Mouse (Mus musculus): ENCODE data around the gene Raly. TPM values are rescaled to one million over a fixed set of nuclear protein-coding genes. Genes with fewer than 3 reads are reported as not detected.

Gene Raly
- polyA plus RNA-seq, 1 experiment: 378 TPM

- no peak for TF ChIP-seq FLI1 (IDR thresholded peaks at IDR 0.05; ENCODE audit: low read length)
- TF ChIP-seq GATA1 (IDR thresholded peaks at IDR 0.05; ENCODE audit: borderline replicate concordance, low read length): no peak
- Histone ChIP-seq H3K4me1 (no peaks in the 10 kb centered on the region; the same call in 1 of the 2 replicates), H3K36me3 (replicated peaks; ENCODE audit: low read length) (no peaks in the 10 kb centered on the region), H3K27me3 (replicated peaks) (peaks cover 3% of the 10 kb centered on the region), H3K4me3 (replicated peaks) (no peak overlapping the region), H3K9me3 (no peaks in the 10 kb centered on the region)
Observed at GRCm38 (mm10) chr2:154909789-154910188, 118.9 kb downstream of the Raly start.

- no peaks in the 10 kb centered on the region for H3K9me3 ChIP-seq
- peaks cover 4% of the 10 kb centered on the region for H3K27me3 ChIP-seq (replicated peaks)
- H3K4me3 ChIP-seq (replicated peaks): no peak overlapping the region
- no peaks in the 10 kb centered on the region for H3K4me1 ChIP-seq
- H3K36me3 ChIP-seq (replicated peaks; ENCODE audit: low read length): no peaks in the 10 kb centered on the region
- TF ChIP-seq FLI1 (IDR thresholded peaks at IDR 0.05; ENCODE audit: low read length) (no peak), GATA1 (IDR thresholded peaks at IDR 0.05; ENCODE audit: borderline replicate concordance, low read length) (no peak)
Observed at GRCm38 (mm10) chr2:154915922-154916541, 125.1 kb downstream of the Raly start.

GRCm38 (mm10) chr2:154916547-154916946 is 125.7 kb downstream of the Raly start:
- TF ChIP-seq FLI1 (IDR thresholded peaks at IDR 0.05; ENCODE audit: low read length) (no peak), GATA1 (IDR thresholded peaks at IDR 0.05; ENCODE audit: borderline replicate concordance, low read length) (no peak)
- Histone ChIP-seq H3K9me3 (no peaks in the 10 kb centered on the region), H3K4me1 (no peaks in the 10 kb centered on the region), H3K36me3 (replicated peaks; ENCODE audit: low read length) (no peaks in the 10 kb centered on the region), H3K4me3 (replicated peaks) (no peak overlapping the region), H3K27me3 (replicated peaks) (peaks cover 4% of the 10 kb centered on the region)

Other genes starting within 250 kb of the Raly start
- 10.8 TPM in 1 of 2 replicates, not detected in the other for gene 1700003F12Rik, start 244.0 kb upstream of the Raly start, polyA plus RNA-seq (2012; ENCODE audit: insufficient read depth, low replicate concordance)
- 0.16 TPM in 1 of 2 replicates, not detected in the other for gene Actl10, start 239.3 kb upstream of the Raly start, polyA plus RNA-seq (2012; ENCODE audit: insufficient read depth, low replicate concordance)
- 0.31 TPM in 1 of 2 replicates, not detected in the other for gene Necab3, start 232.2 kb upstream of the Raly start, polyA plus RNA-seq (2012; ENCODE audit: insufficient read depth, low replicate concordance)
- 24.2 and 31.3 TPM in 2 replicates for gene E2f1, start 221.2 kb upstream of the Raly start, polyA plus RNA-seq (2012; ENCODE audit: insufficient read depth, low replicate concordance)
- 8.5 and 10.5 TPM in 2 replicates for gene Pxmp4, start 187.4 kb upstream of the Raly start, polyA plus RNA-seq (2012; ENCODE audit: insufficient read depth, low replicate concordance)
- gene Zfp341, start 177.8 kb upstream of the Raly start, polyA plus RNA-seq (2012; ENCODE audit: insufficient read depth, low replicate concordance): 4.0 and 4.4 TPM in 2 replicates
- 1.6 and 14.8 TPM in 2 replicates for gene 4930519P11Rik, start 177.7 kb upstream of the Raly start, polyA plus RNA-seq (2012; ENCODE audit: insufficient read depth, low replicate concordance)
- gene Chmp4b, start 139.4 kb upstream of the Raly start, polyA plus RNA-seq (2012; ENCODE audit: insufficient read depth, low replicate concordance): 131 and 221 TPM in 2 replicates
- not detected in 2 replicates for gene Gm14214, start 21.1 kb upstream of the Raly start, polyA plus RNA-seq (2012; ENCODE audit: insufficient read depth, low replicate concordance)
- 1.6 TPM in 1 of 2 replicates, not detected in the other for gene a, start 306 bp downstream of the Raly start, polyA plus RNA-seq (2012; ENCODE audit: insufficient read depth, low replicate concordance)
- gene Eif2s2, start 101.8 kb downstream of the Raly start, polyA plus RNA-seq (2012; ENCODE audit: insufficient read depth, low replicate concordance): 8.0 and 28.7 TPM in 2 replicates
- not detected in 2 replicates for gene Gm14226, start 227.2 kb downstream of the Raly start, polyA plus RNA-seq (2012; ENCODE audit: insufficient read depth, low replicate concordance)

Data from megakaryocyte, embryonic 14.5 days (primary cell).